Mouse (Mus musculus) G1E (cell line): ENCODE results near the gene Utp15. TPM values are rescaled to one million over a fixed set of nuclear protein-coding genes. Genes with fewer than 3 reads are reported as not detected.

Experiments used
- ATAC-seq: 2 replicates; pipeline ENCODE4 v1.8.0; 2016; ENCODE audit warnings: mild to moderate bottlenecking; ENCODE audit not compliant: insufficient number of reproducible peaks, poor library complexity, low FRiP score, severe bottlenecking; ENCODE audit errors: extremely low read depth
- DNase-seq: peaks from one replicate; pipeline ENCODE4 v3.0.0; 2012; ENCODE audit warnings: low spot score
- H3K27me3 ChIP-seq: 2 replicates; pipeline ENCODE4 v1.6.1; 2012; ENCODE audit warnings: mild to moderate bottlenecking, low read length, inconsistent platforms; ENCODE audit not compliant: insufficient read depth
- H3K36me3 ChIP-seq: replicated peaks from 2 replicates; pipeline ENCODE3; 2012; ENCODE audit warnings: mild to moderate bottlenecking, inconsistent platforms
- H3K4me1 ChIP-seq: 2 replicates; pipeline ENCODE4 v1.6.1; 2012; ENCODE audit warnings: low read depth, low read length, inconsistent platforms, mixed read lengths; ENCODE audit not compliant: insufficient read depth
- H3K4me3 ChIP-seq: 2 replicates; pipeline ENCODE4 v1.5.1; 2012; ENCODE audit warnings: low read depth, mild to moderate bottlenecking, inconsistent platforms, low read length, moderate library complexity, mixed read lengths
- H3K9me3 ChIP-seq: replicated peaks from 2 replicates; pipeline ENCODE4 v1.6.1; 2012; ENCODE audit warnings: inconsistent platforms
- CTCF ChIP-seq: IDR thresholded peaks from 2 replicates; pipeline ENCODE4 v1.5.1; 2012; ENCODE audit warnings: low read depth, low read length, inconsistent platforms, mixed read lengths
- GATA1 ChIP-seq: IDR thresholded peaks from 2 replicates; pipeline ENCODE4 v1.6.1; 2012; ENCODE audit warnings: borderline replicate concordance, low read length, inconsistent platforms, mixed read lengths
- GATA2 ChIP-seq: IDR thresholded peaks from 2 replicates; pipeline ENCODE4 v1.6.1; 2012; ENCODE audit warnings: low read depth, low read length, inconsistent platforms, borderline replicate concordance
- POLR2AphosphoS5 ChIP-seq: IDR thresholded peaks from 2 replicates; pipeline ENCODE4 v1.6.1; 2012; ENCODE audit warnings: low read depth, low read length, inconsistent platforms; ENCODE audit not compliant: insufficient replicate concordance
- TAL1 ChIP-seq: conservative IDR thresholded peaks from 2 replicates; pipeline ENCODE4 v1.6.1; 2012; ENCODE audit warnings: low read depth, low read length, inconsistent platforms, mixed read lengths
- polyA plus RNA-seq: library from polyadenylated mRNA; stranded (reverse); fragments of >175 nt; gene quantifications from 2 replicates; pipeline ENCODE4 v1.2.3, GENCODE M21; 2012
- total RNA-seq, 2 experiments: library from RNA; stranded (forward) in 1 of 2; stranded (reverse) in 1 of 2; fragments of 200-1000 nt in 1 of 2; fragments of >200 nt in 1 of 2; fragmentation: Nextera tagmentation in 1 of 2; gene quantifications; 2 replicates each; pipeline ENCODE4 v1.2.3; 2014 to 2017

Gene Utp15
- total and polyA plus RNA-seq, 3 experiments, result 21.3 to 81.2 (median 51.6) TPM

DNA sequence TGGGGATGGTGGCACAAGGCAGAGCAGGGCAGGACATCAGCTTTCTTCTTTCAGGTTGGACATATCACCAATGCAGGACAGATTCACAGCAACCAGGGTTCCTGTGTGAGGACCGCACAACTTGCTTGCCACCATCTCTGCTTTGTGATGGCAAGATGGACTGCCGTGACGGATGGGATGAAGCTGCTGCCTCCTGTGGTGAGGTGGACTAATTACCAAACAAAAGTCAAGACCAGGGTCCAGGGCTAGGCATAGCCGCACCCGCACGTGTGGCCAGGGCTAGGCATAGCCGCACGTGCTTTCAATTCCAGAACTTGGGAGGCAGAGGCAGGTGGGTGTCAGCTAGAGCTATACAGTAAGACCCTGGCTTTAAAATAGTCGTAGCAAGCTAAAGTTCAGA lies 42.4 kb upstream of the Utp15 start:
- no peak for TF ChIP-seq GATA2
- TF ChIP-seq TAL1, result no peak
- no peak for TF ChIP-seq GATA1
- no peak for TF ChIP-seq CTCF
- TF ChIP-seq POLR2AphosphoS5, result no peak
- Histone ChIP-seq H3K4me1 (peaks cover 3% of the 10 kb centered on the region; the same call in 1 of the 2 replicates), H3K4me3 (no peak overlapping the region), H3K9me3 (no peaks in the 10 kb centered on the region), H3K36me3 (peaks cover 30% of the 10 kb centered on the region), H3K27me3 (peaks cover 8% of the 10 kb centered on the region; the same call in 1 of the 2 replicates)
- no peak for ATAC-seq
- DNase-seq, result no peak

DNA sequence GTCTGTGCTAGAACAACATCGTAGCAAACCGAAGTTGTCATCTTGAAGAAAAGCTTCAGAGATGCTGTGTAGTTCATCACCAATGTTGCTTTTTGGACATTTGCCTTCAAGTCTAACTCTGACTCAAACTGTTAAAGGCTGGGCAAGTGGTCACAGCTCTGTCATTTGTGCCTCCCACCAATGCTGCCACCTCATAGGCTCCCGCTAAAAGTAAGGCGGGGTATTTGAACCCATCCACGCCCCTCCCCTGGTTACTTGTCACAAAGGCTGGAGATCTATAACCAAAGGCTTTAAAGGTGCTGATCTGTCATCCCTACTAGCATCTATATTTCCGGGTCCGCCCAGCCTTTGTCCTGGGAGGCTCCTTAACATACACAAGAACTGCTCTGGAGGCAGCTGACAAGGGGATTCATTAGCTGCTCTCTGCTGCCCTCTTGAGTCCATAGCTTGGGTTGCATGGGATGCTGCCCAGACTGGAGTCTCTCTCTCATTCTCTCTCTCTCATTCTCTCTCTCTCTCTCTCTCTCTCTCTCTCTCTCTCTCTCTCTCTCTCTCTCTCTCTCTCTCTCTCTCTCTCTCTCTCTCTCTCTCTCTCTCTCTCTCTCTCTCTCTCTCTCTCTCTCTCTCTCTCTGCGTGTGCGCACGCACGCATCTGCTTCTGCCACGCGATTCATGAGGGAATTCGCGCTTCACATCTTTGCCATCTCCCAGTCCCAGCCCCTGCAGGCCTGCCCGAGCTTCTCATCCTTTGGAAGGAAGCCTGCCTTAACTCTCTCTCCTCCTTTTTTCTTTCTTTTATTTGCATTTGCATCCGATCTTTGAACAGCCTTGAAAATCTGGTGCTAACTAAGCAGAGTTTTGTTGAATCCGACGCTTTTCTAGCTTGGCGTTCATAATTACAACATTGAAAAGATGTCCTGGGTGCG lies 36.3 kb upstream of the Utp15 start:
- peaks cover 6% of the 10 kb centered on the region; the same call in 1 of the 2 replicates for H3K4me1 ChIP-seq
- TF ChIP-seq GATA2, result no peak
- peak; percentile 65 for TF ChIP-seq CTCF
- TF ChIP-seq GATA1, result no peak
- TF ChIP-seq POLR2AphosphoS5, result no peak
- peaks cover 5% of the 10 kb centered on the region for H3K9me3 ChIP-seq
- H3K4me3 ChIP-seq, result no peak overlapping the region
- H3K27me3 ChIP-seq, result peaks cover 6% of the 10 kb centered on the region; the same call in 1 of the 2 replicates
- ATAC-seq (peak; percentile 70), DNase-seq (peak; percentile 58)
- no peaks in the 10 kb centered on the region for H3K36me3 ChIP-seq

- ATAC-seq (no peak), DNase-seq (no peak)
- peaks cover 5% of the 10 kb centered on the region for H3K9me3 ChIP-seq
- peaks cover 8% of the 10 kb centered on the region; the same call in 1 of the 2 replicates for H3K4me1 ChIP-seq
- H3K36me3 ChIP-seq, result no peaks in the 10 kb centered on the region
- TF ChIP-seq TAL1 (no peak), GATA2 (no peak), CTCF (0 out of 2 replicates have a peak, but pooled peaks have one; percentile 8), GATA1 (no peak), POLR2AphosphoS5 (no peak)
- 0 out of 2 replicates have a peak, but pooled peaks cover 4% of the 10 kb centered on the region for H3K27me3 ChIP-seq
- H3K4me3 ChIP-seq, result no peak overlapping the region
These were observed 35.1 kb upstream of the Utp15 start for GRCm38 (mm10) chr13:98297883-98298482.

- no peak for TF ChIP-seq GATA1
- TF ChIP-seq TAL1, result no peak
- TF ChIP-seq CTCF, result no peak
- TF ChIP-seq POLR2AphosphoS5, result no peak
- no peak for TF ChIP-seq GATA2
- peaks cover 5% of the 10 kb centered on the region for H3K9me3 ChIP-seq
- ATAC-seq, result no peak
- H3K4me3 ChIP-seq, result no peak overlapping the region
- no peak for DNase-seq
- H3K27me3 ChIP-seq, result peaks cover 13% of the 10 kb centered on the region
- H3K4me1 ChIP-seq, result peaks cover 8% of the 10 kb centered on the region; the same call in 1 of the 2 replicates
- H3K36me3 ChIP-seq, result no peaks in the 10 kb centered on the region
These were observed 33.2 kb upstream of the Utp15 start for GRCm38 (mm10) chr13:98296072-98296471.

DNA sequence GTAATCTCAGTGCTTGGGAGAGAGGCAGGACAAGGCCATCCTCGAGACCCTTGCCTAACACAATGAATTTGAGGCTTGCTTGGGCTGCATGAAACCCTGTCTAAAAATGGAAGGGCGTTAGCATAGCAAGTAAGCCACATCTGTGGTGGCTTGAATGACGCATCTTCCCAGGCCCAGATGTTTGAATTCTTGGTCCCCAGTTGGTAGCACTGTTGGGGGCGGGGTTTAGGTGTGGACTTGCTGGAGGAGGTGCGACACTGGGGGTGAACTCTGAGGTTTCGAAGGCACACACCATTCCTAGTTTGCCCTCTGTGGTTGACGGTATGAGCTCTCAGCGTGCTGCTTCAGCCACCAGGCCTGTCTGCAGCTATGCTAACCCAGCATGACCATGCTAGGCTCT lies 28.9 kb upstream of the Utp15 start:
- Histone ChIP-seq H3K4me3 (no peak overlapping the region), H3K4me1 (peaks cover 2% of the 10 kb centered on the region; the same call in 1 of the 2 replicates), H3K36me3 (no peaks in the 10 kb centered on the region), H3K9me3 (peaks cover 5% of the 10 kb centered on the region), H3K27me3 (peaks cover 28% of the 10 kb centered on the region)
- ATAC-seq (no peak), DNase-seq (no peak)
- TF ChIP-seq TAL1 (no peak), GATA2 (no peak), GATA1 (no peak), POLR2AphosphoS5 (no peak), CTCF (no peak)

DNA sequence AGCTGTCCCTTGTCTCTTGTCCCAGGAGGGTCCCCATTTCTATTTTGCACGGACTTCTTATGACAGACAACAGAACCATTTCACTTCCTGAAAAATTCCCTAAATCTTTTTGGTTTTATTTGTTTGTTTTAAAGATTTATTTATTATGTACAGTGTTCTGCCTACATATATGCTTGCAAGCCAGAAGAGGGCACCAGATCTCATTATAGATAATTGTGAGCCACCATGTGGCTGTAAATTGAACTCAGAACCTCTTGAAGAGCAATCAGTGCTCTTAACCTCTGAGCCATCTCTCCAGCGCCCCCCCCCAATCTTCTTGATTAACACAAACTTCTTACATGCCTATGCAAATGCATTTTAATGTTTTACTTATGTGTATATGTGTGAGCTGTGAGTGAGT lies 27.9 kb upstream of the Utp15 start:
- Histone ChIP-seq H3K27me3 (peaks cover 34% of the 10 kb centered on the region), H3K36me3 (no peaks in the 10 kb centered on the region), H3K4me1 (0 out of 2 replicates have a peak, but pooled peaks cover 2% of the 10 kb centered on the region), H3K9me3 (peaks cover 5% of the 10 kb centered on the region), H3K4me3 (no peak overlapping the region)
- no peak for DNase-seq
- no peak for TF ChIP-seq POLR2AphosphoS5
- TF ChIP-seq GATA1, result no peak
- no peak for ATAC-seq
